Mouse (Mus musculus) heart, postnatal 0 days (tissue): ENCODE results near the gene Cdca3.

Experiments used
- CTCF ChIP-seq: IDR thresholded peaks from 2 replicates; pipeline ENCODE4 v1.5.1; 2016; ENCODE audit warnings: antibody characterized with exemption, control low read depth, low read depth
- EP300 ChIP-seq: IDR thresholded peaks from 2 replicates; pipeline ENCODE4 v1.6.1; 2016; ENCODE audit warnings: antibody characterized with exemption, low read depth

DNA sequence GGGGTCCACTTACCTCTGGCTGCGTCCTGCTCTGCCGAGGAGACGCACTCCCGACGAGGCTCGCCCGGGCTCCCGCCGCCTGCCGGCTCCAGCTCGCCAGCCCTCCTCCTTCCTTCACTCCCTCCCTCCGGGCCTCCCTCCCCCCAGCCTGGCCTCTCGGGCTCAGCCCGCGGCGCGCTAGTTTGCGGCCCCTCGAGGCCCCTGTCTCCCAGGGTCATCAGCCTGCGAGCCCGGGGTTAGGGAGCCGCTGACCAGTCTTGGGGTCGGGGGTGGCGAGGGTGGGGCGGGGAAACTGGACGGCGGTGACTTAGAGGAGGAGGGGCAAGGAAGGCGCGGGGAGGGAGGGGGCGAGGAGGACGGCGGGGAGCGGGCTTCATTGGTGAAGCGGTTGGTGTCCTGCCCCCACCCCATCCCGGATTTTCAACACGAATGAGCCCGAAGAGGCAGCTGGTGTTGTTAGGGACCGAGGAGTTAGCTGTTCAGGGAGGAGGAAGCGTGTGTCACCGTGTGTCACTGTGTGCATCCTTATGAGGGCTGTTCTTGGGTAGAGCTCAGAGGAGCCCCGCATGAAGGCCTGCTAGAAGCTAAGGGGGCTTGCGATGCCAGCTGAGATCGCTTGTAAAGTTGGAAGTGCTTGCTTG is 34.4 kb downstream of the Cdca3 start, which contains the start of gene Gpr162:
- no peak for TF ChIP-seq CTCF
- no peak for TF ChIP-seq EP300
